Mouse (Mus musculus): Measurements from ENCODE around the gene Arl15.

Arl15 gene

GRCm38 (mm10) chr13:114052426-114053205, 258.3 kb downstream of the Arl15 start:
- TF ChIP-seq GATA4 (IDR thresholded peaks at IDR 0.05; ENCODE audit: insufficient replicate concordance, low read length): no peak

DNA sequence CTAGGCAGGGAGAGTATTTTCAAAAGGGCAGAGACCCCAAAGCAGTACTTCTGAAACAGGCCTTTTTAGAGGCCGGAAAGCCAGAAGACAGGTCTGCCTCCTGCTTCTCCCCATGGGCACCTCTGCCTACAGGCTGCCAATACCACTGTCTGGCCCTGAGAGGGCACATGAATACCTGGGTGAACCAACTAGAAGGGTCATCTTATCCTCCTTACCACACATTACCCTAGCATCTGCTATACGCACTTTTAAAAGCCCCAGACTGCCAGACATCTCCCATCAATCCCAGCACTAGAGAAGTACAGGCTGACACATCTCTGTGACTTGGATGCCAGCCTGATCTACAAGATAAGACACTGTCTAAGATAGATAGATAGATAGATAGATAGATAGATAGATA, 259.0 kb downstream of the Arl15 start:
- no peak for TF ChIP-seq GATA4 (IDR thresholded peaks at IDR 0.05; ENCODE audit: insufficient replicate concordance, low read length)

DNA sequence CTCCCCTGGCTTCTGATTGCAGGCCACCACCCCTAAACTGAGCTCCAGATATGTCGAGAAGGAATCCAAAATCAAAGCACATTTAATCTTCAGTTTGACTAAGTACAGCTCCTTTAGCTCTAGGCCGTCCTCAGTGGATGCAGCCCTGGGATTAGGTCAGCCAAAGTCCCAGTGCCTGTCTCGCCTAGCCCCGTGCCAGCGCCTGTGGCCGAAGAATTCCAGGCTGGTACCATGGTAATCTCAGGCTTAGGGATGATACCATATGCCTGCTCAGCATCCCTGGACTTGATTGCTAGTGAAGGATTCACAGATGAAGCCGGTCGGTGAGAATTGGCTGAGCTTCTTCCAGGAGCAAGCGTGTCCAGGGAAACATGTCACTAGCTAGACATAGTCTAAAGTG, 261.4 kb downstream of the Arl15 start:
- TF ChIP-seq GATA4 (IDR thresholded peaks at IDR 0.05; ENCODE audit: insufficient replicate concordance, low read length): no peak

DNA sequence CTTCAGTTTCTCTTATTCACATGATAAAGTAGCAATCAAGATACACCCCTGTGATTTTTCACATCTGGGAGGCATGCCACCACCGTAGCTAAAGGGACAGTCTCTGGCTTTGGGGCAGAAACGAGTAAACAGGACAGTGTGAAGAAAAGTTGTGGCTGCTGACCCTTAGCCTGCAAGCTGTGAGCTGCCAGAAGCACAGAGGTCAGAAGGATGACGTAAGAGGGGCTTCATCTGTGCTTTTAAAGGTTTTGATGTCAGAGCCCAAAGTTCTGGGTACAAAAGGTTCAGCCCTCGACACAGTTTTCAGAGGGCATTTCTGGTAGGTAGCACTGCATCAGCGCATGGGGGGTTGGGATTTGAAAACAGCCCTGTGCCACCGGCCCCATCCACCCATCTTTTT, 266.0 kb downstream of the Arl15 start:
- TF ChIP-seq GATA4 (IDR thresholded peaks at IDR 0.05; ENCODE audit: insufficient replicate concordance, low read length): no peak

- no peak for TF ChIP-seq GATA4 (IDR thresholded peaks at IDR 0.05; ENCODE audit: insufficient replicate concordance, low read length)
Observed at GRCm38 (mm10) chr13:114061234-114061633, 266.9 kb downstream of the Arl15 start.

GRCm38 (mm10) chr13:114064069-114064468, 269.8 kb downstream of the Arl15 start:
- TF ChIP-seq GATA4 (IDR thresholded peaks at IDR 0.05; ENCODE audit: insufficient replicate concordance, low read length): no peak

DNA sequence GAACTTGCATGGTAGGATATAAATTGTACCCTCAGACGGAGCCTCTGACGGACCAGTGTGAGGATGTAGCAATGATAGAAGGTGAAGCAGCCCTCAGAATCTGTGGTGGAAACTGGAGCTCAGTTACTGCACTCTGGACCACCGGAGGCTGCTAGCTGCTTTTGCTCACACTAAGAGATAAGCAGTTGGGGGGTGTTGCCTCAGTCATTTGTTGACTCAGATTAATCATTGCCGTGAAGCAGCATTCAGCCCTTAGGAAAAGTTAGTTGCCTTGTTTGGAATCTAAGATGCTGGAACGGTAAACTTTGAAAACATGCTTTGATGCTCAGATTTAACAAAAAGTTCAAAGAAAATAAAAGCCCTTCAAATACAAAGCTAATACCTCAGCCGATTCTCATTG, 270.7 kb downstream of the Arl15 start:
- TF ChIP-seq GATA4 (IDR thresholded peaks at IDR 0.05; ENCODE audit: insufficient replicate concordance, low read length): peak; percentile 87; the same call in 1 of the 2 replicates

- no peak for TF ChIP-seq GATA4 (IDR thresholded peaks at IDR 0.05; ENCODE audit: insufficient replicate concordance, low read length)
Observed at GRCm38 (mm10) chr13:114068421-114068820, 274.1 kb downstream of the Arl15 start.

- no peak for TF ChIP-seq GATA4 (IDR thresholded peaks at IDR 0.05; ENCODE audit: insufficient replicate concordance, low read length)
Observed at GRCm38 (mm10) chr13:114071439-114071838, 277.1 kb downstream of the Arl15 start.

DNA sequence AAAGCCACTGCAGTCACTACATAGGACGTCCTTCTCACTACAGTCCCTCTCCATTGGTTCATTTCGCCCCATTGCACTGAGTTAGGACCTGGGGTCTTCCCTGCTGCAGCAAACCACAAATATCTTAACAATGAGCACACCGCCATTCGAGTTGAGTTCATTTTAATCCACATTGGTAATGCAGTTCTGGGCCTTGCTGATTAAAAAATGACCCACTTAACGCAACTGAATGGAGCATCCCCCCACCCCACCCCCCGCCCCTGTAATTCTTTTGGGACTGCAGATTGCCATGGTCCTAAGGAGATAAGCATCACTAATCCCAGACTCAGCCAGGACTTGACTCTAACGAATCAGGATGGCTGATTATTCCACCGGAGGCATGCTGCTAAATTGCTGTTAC, 280.2 kb downstream of the Arl15 start:
- no peak for TF ChIP-seq GATA4 (IDR thresholded peaks at IDR 0.05; ENCODE audit: insufficient replicate concordance, low read length)

- no peak for TF ChIP-seq GATA4 (IDR thresholded peaks at IDR 0.05; ENCODE audit: insufficient replicate concordance, low read length)
Observed at GRCm38 (mm10) chr13:114075724-114076384, 281.5 kb downstream of the Arl15 start.

DNA sequence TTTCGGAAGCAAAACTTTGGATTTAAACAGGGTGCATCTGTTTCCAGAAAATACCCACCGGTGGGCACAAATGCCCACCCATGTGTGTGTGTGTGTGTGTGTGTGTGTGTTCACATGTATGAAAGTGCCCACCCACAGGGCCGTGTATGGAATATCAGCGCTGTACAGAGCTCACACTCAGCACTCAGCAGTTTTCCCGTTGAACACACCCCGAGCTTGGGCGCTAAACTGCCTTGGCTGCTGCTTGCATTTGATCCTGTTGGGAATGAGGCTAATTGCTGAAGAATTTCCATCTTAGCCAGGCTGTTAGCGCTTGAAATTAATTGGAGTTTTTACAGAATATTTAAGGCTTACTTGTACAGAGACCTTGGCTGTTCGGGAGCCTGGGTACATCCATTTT, 282.9 kb downstream of the Arl15 start:
- no peak for TF ChIP-seq GATA4 (IDR thresholded peaks at IDR 0.05; ENCODE audit: insufficient replicate concordance, low read length)

DNA sequence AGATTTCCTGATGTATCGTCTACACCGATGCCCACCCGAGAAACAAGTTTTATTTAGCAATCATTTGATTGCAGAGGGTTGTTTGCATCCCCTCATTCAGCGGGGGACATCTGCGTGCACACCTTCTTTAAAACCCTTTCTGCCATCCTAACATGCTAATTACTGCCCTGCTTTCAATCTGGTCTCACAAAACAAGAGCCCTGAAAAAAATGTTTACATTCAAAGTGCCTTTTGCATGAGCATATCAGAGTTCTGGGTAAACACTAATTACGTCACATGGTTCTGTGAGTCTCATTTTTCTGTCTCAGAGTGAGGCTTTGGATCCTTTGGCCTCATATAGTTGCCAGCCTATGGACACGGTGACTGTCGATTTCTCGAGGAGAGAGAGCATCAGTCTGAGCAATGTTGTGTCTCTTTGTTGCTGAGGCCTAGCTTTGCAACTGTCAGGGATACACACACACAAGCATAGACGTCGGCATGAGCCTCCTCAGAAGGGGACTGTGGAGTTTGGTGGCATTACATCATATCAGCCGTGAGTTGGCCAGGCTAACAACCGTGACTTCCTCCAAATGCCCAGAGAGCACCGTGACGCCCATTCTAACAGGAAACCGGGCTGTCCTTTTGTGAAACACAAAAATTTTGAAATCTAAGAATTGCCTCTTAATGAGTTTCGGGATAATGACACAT, 283.4 kb downstream of the Arl15 start:
- TF ChIP-seq GATA4 (IDR thresholded peaks at IDR 0.05; ENCODE audit: insufficient replicate concordance, low read length): no peak

DNA sequence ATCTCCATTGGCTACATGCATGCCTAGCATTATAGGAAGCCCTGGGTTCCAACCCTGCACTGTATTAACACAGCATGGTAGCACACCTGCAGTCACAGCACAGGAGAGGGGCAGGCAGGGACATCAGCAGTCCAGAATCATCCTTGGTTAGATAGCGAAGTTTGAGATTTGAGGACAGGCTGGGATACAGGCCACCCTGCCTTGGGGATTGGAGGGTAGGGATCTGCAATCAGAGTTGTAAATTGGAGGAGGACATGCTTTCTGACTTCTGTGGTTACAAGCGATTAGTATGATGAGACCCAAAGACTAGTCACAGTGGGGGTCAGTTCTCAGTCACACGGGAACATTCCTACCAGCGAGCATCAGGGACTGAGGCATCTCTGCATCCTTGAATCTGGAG, 284.5 kb downstream of the Arl15 start:
- TF ChIP-seq GATA4 (IDR thresholded peaks at IDR 0.05; ENCODE audit: insufficient replicate concordance, low read length): no peak

DNA sequence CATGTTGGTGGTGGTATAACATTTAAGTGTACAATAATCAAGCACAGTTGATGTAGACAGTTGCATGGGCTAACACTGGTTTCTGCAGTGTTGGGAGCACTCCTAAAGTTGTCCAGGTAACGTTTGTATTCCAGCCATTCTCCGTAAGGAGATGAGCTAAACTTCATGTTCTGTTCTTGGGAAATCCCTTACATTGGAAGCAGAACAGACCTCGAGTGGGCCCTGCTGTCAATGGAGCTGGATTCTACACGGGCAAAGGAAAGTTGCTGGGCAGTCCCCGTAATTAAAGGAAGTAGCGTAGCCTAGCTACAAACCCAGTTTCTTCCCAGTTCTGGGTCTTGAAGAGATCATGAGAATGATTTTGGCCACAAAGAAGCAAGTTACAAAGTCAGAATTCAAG, 285.4 kb downstream of the Arl15 start:
- TF ChIP-seq GATA4 (IDR thresholded peaks at IDR 0.05; ENCODE audit: insufficient replicate concordance, low read length): no peak

DNA sequence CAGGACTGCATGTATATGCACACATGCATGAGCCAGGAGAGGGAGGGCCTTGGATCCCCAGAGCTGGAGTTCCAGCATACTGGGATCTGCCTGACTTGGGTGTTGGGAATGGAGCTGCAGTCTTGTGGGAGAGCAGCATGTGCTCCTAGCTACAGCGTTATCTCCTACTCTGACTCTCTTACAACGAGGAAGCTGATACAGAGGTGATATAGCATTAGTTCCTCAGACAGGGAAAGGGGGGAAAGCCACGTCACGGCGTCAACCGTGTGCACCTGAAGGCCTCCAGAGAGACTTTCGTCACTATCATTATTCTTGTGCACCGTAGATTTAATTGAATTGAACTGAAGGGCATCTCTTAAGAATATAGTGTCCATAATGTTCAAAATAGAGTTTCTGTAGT, 286.2 kb downstream of the Arl15 start:
- no peak for TF ChIP-seq GATA4 (IDR thresholded peaks at IDR 0.05; ENCODE audit: insufficient replicate concordance, low read length)
